Mouse (Mus musculus) heart, postnatal 0 days (tissue): ENCODE measurements around the gene Olfr1501. TPM values are rescaled to one million over a fixed set of nuclear protein-coding genes. Genes with fewer than 3 reads are reported as not detected.
"Not testable (repeated sequence)": the region's sequence is repeated elsewhere in the genome, so short reads cannot be mapped to it uniquely, and the experiment has no call there.

Source experiments
- ATAC-seq: fragments of 200-750 bp; cut with Nextera tagmentation; 2 replicates; pipeline ENCODE4 v1.8.0; 2017; ENCODE audit warnings: low read depth, moderate number of reproducible peaks, moderate library complexity; ENCODE audit not compliant: insufficient read depth
- DNase-seq: peaks from one replicate; pipeline ENCODE4 v3.0.0-alpha.2; 2016; ENCODE audit warnings: low spot score
- H3K27ac ChIP-seq: fragments of 300-500 bp; sonication (generic); 2 replicates; pipeline ENCODE4 v1.5.1; 2014; ENCODE audit warnings: low read depth, mild to moderate bottlenecking
- H3K27me3 ChIP-seq: fragments of 300-500 bp; sonication (generic); 2 replicates; pipeline ENCODE4 v1.6.1; 2014; ENCODE audit warnings: low read length, mixed read lengths; ENCODE audit not compliant: control insufficient read depth, insufficient read depth
- H3K36me3 ChIP-seq: fragments of 300-500 bp; sonication (generic); replicated peaks from 2 replicates; pipeline ENCODE4 v1.6.1; 2014; ENCODE audit warnings: low read length, mixed read lengths; ENCODE audit not compliant: control insufficient read depth, insufficient read depth
- H3K4me1 ChIP-seq: fragments of 300-500 bp; sonication (generic); 2 replicates; pipeline ENCODE4 v1.6.1; 2014; ENCODE audit warnings: antibody characterized with exemption; ENCODE audit not compliant: control insufficient read depth, insufficient read depth
- H3K4me2 ChIP-seq: fragments of 300-500 bp; sonication (generic); 2 replicates; pipeline ENCODE4 v1.6.1; 2014; ENCODE audit warnings: low read depth, mild to moderate bottlenecking, low read length, moderate library complexity
- H3K4me3 ChIP-seq: fragments of 300-500 bp; sonication (generic); 2 replicates; pipeline ENCODE4 v1.5.1; 2014; ENCODE audit warnings: low read depth, low read length
- H3K9ac ChIP-seq: fragments of 300-500 bp; sonication (generic); replicated peaks from 2 replicates; pipeline ENCODE4 v1.6.1; 2014; ENCODE audit warnings: low read depth, low read length, mixed read lengths
- H3K9me3 ChIP-seq: fragments of 300-500 bp; sonication (generic); replicated peaks from 2 replicates; pipeline ENCODE4 v1.6.1; 2016; ENCODE audit warnings: low read length; ENCODE audit not compliant: control insufficient read depth
- CTCF ChIP-seq: IDR thresholded peaks from 2 replicates; pipeline ENCODE4 v1.5.1; 2016; ENCODE audit warnings: antibody characterized with exemption, control low read depth, low read depth
- EP300 ChIP-seq: IDR thresholded peaks from 2 replicates; pipeline ENCODE4 v1.6.1; 2016; ENCODE audit warnings: antibody characterized with exemption, low read depth
- WGBS: fragments of 180-500 bp; shearing (Covaris S2); extraction: QIAGEN DNeasy Blood & Tissue Kit; methylation state at CpG from one replicate; pipeline ENCODE4 v1.1.7; 2014; 5-methylcytosine and 5-hydroxymethylcytosine counted together
- polyA plus RNA-seq: library from polyadenylated mRNA; unstranded; fragments of >200 nt; fragmentation: Nextera tagmentation; extraction: Ambion mirVana; gene quantifications from 2 replicates; pipeline ENCODE4 v1.2.1, GENCODE M21; 2015
- total RNA-seq: library from RNA; depleted of rRNA; stranded (reverse); fragments of >200 nt; gene quantifications from 2 replicates; pipeline ENCODE4 v1.2.3, GENCODE M21; 2014; ENCODE audit warnings: low replicate concordance; rRNA removed

Gene Olfr1501
- total and polyA plus RNA-seq, 2 experiments from 2014 or later = not detected

- H3K4me2 ChIP-seq = no peak within 1 kb of the TSS
- TF ChIP-seq CTCF (no peak), EP300 (no peak)
- H3K9ac ChIP-seq = no peak within 1 kb of the TSS
- DNase-seq (no peak), ATAC-seq (no peak)
- no peaks in the 10 kb centered on the region for H3K4me1 ChIP-seq
- no peaks in the 10 kb centered on the region for H3K9me3 ChIP-seq
- no peak within 1 kb of the TSS for H3K27ac ChIP-seq
- H3K36me3 ChIP-seq = no peaks in the 10 kb centered on the region
- no peak within 1 kb of the TSS for H3K4me3 ChIP-seq
- H3K27me3 ChIP-seq = no peaks in the 10 kb centered on the region
Observed at GRCm38 (mm10) chr19:13819347-13819746, 31.1 kb downstream of the Olfr1501 start, which contains the start of gene Olfr1499. Olfr1499 (minus strand) TSS chr19:13819447.

GRCm38 (mm10) chr19:13818827-13819226, 31.7 kb downstream of the Olfr1501 start:
- H3K4me1 ChIP-seq = no peaks in the 10 kb centered on the region
- no peaks in the 10 kb centered on the region for H3K27me3 ChIP-seq
- no peak overlapping the region for H3K9ac ChIP-seq
- H3K27ac ChIP-seq = no peak overlapping the region
- H3K4me2 ChIP-seq = no peak overlapping the region
- no peak overlapping the region for H3K4me3 ChIP-seq
- H3K36me3 ChIP-seq = no peaks in the 10 kb centered on the region
- WGBS = 27% methylated on average over 5 of the region's 5 CpGs
- no peak for ATAC-seq
- no peaks in the 10 kb centered on the region for H3K9me3 ChIP-seq
- TF ChIP-seq CTCF (peak; percentile 30; the same call in 1 of the 2 replicates), EP300 (no peak)
- no peak for DNase-seq

GRCm38 (mm10) chr19:13812823-13813222, 37.7 kb downstream of the Olfr1501 start:
- Histone ChIP-seq H3K4me2 (no peak overlapping the region), H3K9ac (no peak overlapping the region), H3K27me3 (no peaks in the 10 kb centered on the region), H3K36me3 (no peaks in the 10 kb centered on the region), H3K9me3 (no peaks in the 10 kb centered on the region), H3K4me3 (no peak overlapping the region), H3K4me1 (no peaks in the 10 kb centered on the region), H3K27ac (no peak overlapping the region)
- WGBS = 54% methylated on average over 2 of the region's 2 CpGs
- ATAC-seq = no peak
- no peak for TF ChIP-seq EP300
- TF ChIP-seq CTCF = no peak
- DNase-seq = no peak

GRCm38 (mm10) chr19:13805486-13805885, 45.0 kb downstream of the Olfr1501 start:
- H3K27ac ChIP-seq, DNase-seq, H3K4me2 ChIP-seq, H3K27me3 ChIP-seq, H3K4me1 ChIP-seq, H3K9ac ChIP-seq, H3K9me3 ChIP-seq, ATAC-seq, H3K36me3 ChIP-seq, H3K4me3 ChIP-seq: not testable (repeated sequence)
- 63% methylated on average over 1 of the region's 1 CpGs for WGBS

GRCm38 (mm10) chr19:13798102-13798501, 52.4 kb downstream of the Olfr1501 start, which contains the start of gene Olfr1497:
Olfr1497 (minus strand) TSS chr19:13798202.
- TF ChIP-seq CTCF (no peak), EP300 (no peak)
- H3K36me3 ChIP-seq = no peaks in the 10 kb centered on the region
- no peak for ATAC-seq
- H3K4me1 ChIP-seq = no peaks in the 10 kb centered on the region
- no peaks in the 10 kb centered on the region for H3K9me3 ChIP-seq
- no peak within 1 kb of the TSS for H3K4me2 ChIP-seq
- H3K27ac ChIP-seq = no peak within 1 kb of the TSS
- no peak within 1 kb of the TSS for H3K4me3 ChIP-seq
- H3K27me3 ChIP-seq = no peaks in the 10 kb centered on the region
- H3K9ac ChIP-seq = no peak within 1 kb of the TSS
- DNase-seq = no peak

Other genes with a start within 250 kb of the Olfr1501 start
- not detected in 2 replicates for gene Olfr1487, start 233.3 kb downstream of the Olfr1501 start, total RNA-seq
- not detected in 2 replicates for gene Olfr1487, start 233.3 kb downstream of the Olfr1501 start, polyA plus RNA-seq
- gene Olfr1489, start 219.1 kb downstream of the Olfr1501 start, total RNA-seq = not detected in 2 replicates
- gene Olfr1489, start 219.1 kb downstream of the Olfr1501 start, polyA plus RNA-seq = not detected in 2 replicates
- gene Olfr1490, start 199.6 kb downstream of the Olfr1501 start, total RNA-seq = not detected in 2 replicates
- not detected in 2 replicates for gene Olfr1490, start 199.6 kb downstream of the Olfr1501 start, polyA plus RNA-seq
- gene Olfr1491, start 153.4 kb downstream of the Olfr1501 start, total RNA-seq = not detected in 2 replicates
- gene Olfr1491, start 153.4 kb downstream of the Olfr1501 start, polyA plus RNA-seq = not detected in 2 replicates
- not detected in 2 replicates for gene Olfr1493-ps1, start 127.4 kb downstream of the Olfr1501 start, total RNA-seq
- not detected in 2 replicates for gene Olfr1493-ps1, start 127.4 kb downstream of the Olfr1501 start, polyA plus RNA-seq
- not detected in 2 replicates for gene Olfr1494, start 111.0 kb downstream of the Olfr1501 start, total RNA-seq
- not detected in 2 replicates for gene Olfr1494, start 111.0 kb downstream of the Olfr1501 start, polyA plus RNA-seq
- not detected in 2 replicates for gene Olfr1495, start 86.1 kb downstream of the Olfr1501 start, total RNA-seq
- not detected in 2 replicates for gene Olfr1495, start 86.1 kb downstream of the Olfr1501 start, polyA plus RNA-seq
- not detected in 2 replicates for gene Olfr1496, start 72.8 kb downstream of the Olfr1501 start, total RNA-seq
- not detected in 2 replicates for gene Olfr1496, start 72.8 kb downstream of the Olfr1501 start, polyA plus RNA-seq
- not detected in 2 replicates for gene Olfr1497, start 52.5 kb downstream of the Olfr1501 start, total RNA-seq
- gene Olfr1497, start 52.5 kb downstream of the Olfr1501 start, polyA plus RNA-seq = not detected in 2 replicates
- gene Olfr1499, start 31.2 kb downstream of the Olfr1501 start, total RNA-seq = not detected in 2 replicates
- gene Olfr1499, start 31.2 kb downstream of the Olfr1501 start, polyA plus RNA-seq = not detected in 2 replicates
- not detected in 2 replicates for gene Olfr1500, start 20.2 kb downstream of the Olfr1501 start, total RNA-seq
- gene Olfr1500, start 20.2 kb downstream of the Olfr1501 start, polyA plus RNA-seq = not detected in 2 replicates
- not detected in 2 replicates for gene Olfr1502, start 11.1 kb upstream of the Olfr1501 start, total RNA-seq
- gene Olfr1502, start 11.1 kb upstream of the Olfr1501 start, polyA plus RNA-seq = not detected in 2 replicates
- gene Olfr1504, start 47.2 kb upstream of the Olfr1501 start, total RNA-seq = not detected in 2 replicates
- gene Olfr1504, start 47.2 kb upstream of the Olfr1501 start, polyA plus RNA-seq = not detected in 2 replicates
- not detected in 2 replicates for gene Olfr1505, start 62.8 kb upstream of the Olfr1501 start, total RNA-seq
- not detected in 2 replicates for gene Olfr1505, start 62.8 kb upstream of the Olfr1501 start, polyA plus RNA-seq